Mouse (Mus musculus) embryonic facial prominence, embryonic 12.5 days (tissue): ENCODE data around the gene Fam168a. TPM values are rescaled to one million over a fixed set of nuclear protein-coding genes. Genes with fewer than 3 reads are reported as not detected.
"Not testable (repeated sequence)": the region's sequence is repeated elsewhere in the genome, so short reads cannot be mapped to it uniquely, and the experiment has no call there.

ENCODE experiments used
- ATAC-seq: fragments of 200-750 bp; cut with Nextera tagmentation; 2 replicates; pipeline ENCODE4 v1.8.0; 2017; ENCODE audit not compliant: insufficient number of reproducible peaks, insufficient read depth, low FRiP score, low TSS enrichment
- H3K27ac ChIP-seq: fragments of 300-500 bp; sonication (generic); 2 replicates; pipeline ENCODE4 v1.5.1; 2016; ENCODE audit warnings: mild to moderate bottlenecking
- H3K27me3 ChIP-seq: fragments of 300-500 bp; sonication (generic); 2 replicates; pipeline ENCODE4 v1.6.1; 2016; ENCODE audit warnings: mild to moderate bottlenecking, moderate library complexity
- H3K36me3 ChIP-seq: fragments of 300-500 bp; sonication (generic); 2 replicates; pipeline ENCODE4 v1.6.1; 2016; ENCODE audit warnings: mild to moderate bottlenecking
- H3K4me1 ChIP-seq: fragments of 300-500 bp; sonication (generic); 2 replicates; pipeline ENCODE4 v1.6.1; 2016
- H3K4me2 ChIP-seq: fragments of 300-500 bp; sonication (generic); replicated peaks from 2 replicates; pipeline ENCODE4 v1.6.1; 2016; ENCODE audit warnings: mild to moderate bottlenecking, moderate library complexity
- H3K4me3 ChIP-seq: fragments of 300-500 bp; sonication (generic); 2 replicates; pipeline ENCODE4 v1.5.1; 2016; ENCODE audit warnings: mild to moderate bottlenecking
- H3K9ac ChIP-seq: fragments of 300-500 bp; sonication (generic); 2 replicates; pipeline ENCODE4 v1.6.1; 2016; ENCODE audit warnings: mild to moderate bottlenecking, moderate library complexity
- H3K9me3 ChIP-seq: fragments of 300-500 bp; sonication (generic); 2 replicates; pipeline ENCODE4 v1.6.1; 2016; ENCODE audit warnings: mild to moderate bottlenecking, moderate library complexity
- WGBS: fragments of 180-500 bp; shearing (Covaris S2); methylation state at CpG from one replicate; pipeline ENCODE4 v1.1.7; 2016; 5-methylcytosine and 5-hydroxymethylcytosine counted together
- polyA plus RNA-seq: library from polyadenylated mRNA; unstranded; fragments of >200 nt; fragmentation: Nextera tagmentation; extraction: Ambion mirVana; gene quantifications from 2 replicates; pipeline ENCODE4 v1.2.1, GENCODE M21; 2016

Fam168a gene
- polyA plus RNA-seq, 1 experiment from 2014 or later, result 51.8 TPM

- no peaks in the 10 kb centered on the region for H3K9me3 ChIP-seq
- H3K4me1 ChIP-seq, result peaks cover 8% of the 10 kb centered on the region; the same call in 1 of the 2 replicates
- 0 out of 2 replicates have a peak overlapping the region, but pooled peaks have one; percentile 36 for H3K27ac ChIP-seq
- no peak for ATAC-seq
- H3K4me3 ChIP-seq, result no peak overlapping the region
- H3K9ac ChIP-seq, result no peak overlapping the region
- no peaks in the 10 kb centered on the region for H3K27me3 ChIP-seq
- H3K4me2 ChIP-seq, result no peak overlapping the region
- no peaks in the 10 kb centered on the region; the same call in 1 of the 2 replicates for H3K36me3 ChIP-seq
- 15% methylated on average over 1 of the region's 1 CpGs for WGBS
Measured at GRCm38 (mm10) chr7:100845412-100845811, 139.0 kb downstream of the Fam168a start.

- not testable (repeated sequence) for H3K27me3 ChIP-seq, ATAC-seq, H3K27ac ChIP-seq, H3K36me3 ChIP-seq, H3K4me3 ChIP-seq, H3K4me1 ChIP-seq, H3K9ac ChIP-seq, H3K9me3 ChIP-seq, H3K4me2 ChIP-seq
- 56% methylated on average over 7 of the region's 7 CpGs for WGBS
Measured at GRCm38 (mm10) chr7:100846033-100846432, 139.6 kb downstream of the Fam168a start.

- H3K27ac ChIP-seq, result no peak overlapping the region
- no peak overlapping the region for H3K4me2 ChIP-seq
- H3K4me1 ChIP-seq, result peaks cover 14% of the 10 kb centered on the region; the same call in 1 of the 2 replicates
- no peaks in the 10 kb centered on the region; the same call in 1 of the 2 replicates for H3K36me3 ChIP-seq
- no peak overlapping the region for H3K4me3 ChIP-seq
- WGBS, result 86% methylated on average over 6 of the region's 6 CpGs
- no peak for ATAC-seq
- no peak overlapping the region for H3K9ac ChIP-seq
- H3K9me3 ChIP-seq, result no peaks in the 10 kb centered on the region
- H3K27me3 ChIP-seq, result no peaks in the 10 kb centered on the region
Measured at GRCm38 (mm10) chr7:100847131-100847530, 140.7 kb downstream of the Fam168a start.

GRCm38 (mm10) chr7:100848744-100849143 lies 142.3 kb downstream of the Fam168a start:
- Histone ChIP-seq H3K27ac (no peak overlapping the region), H3K4me2 (no peak overlapping the region), H3K4me3 (no peak overlapping the region), H3K36me3 (no peaks in the 10 kb centered on the region; the same call in 1 of the 2 replicates), H3K9ac (no peak overlapping the region), H3K9me3 (no peaks in the 10 kb centered on the region), H3K27me3 (no peaks in the 10 kb centered on the region), H3K4me1 (peaks cover 19% of the 10 kb centered on the region; the same call in 1 of the 2 replicates)
- no peak for ATAC-seq
- 31% methylated on average over 6 of the region's 6 CpGs for WGBS

GRCm38 (mm10) chr7:100849508-100849907 lies 143.1 kb downstream of the Fam168a start:
- Histone ChIP-seq H3K9me3 (no peaks in the 10 kb centered on the region), H3K4me3 (no peak overlapping the region), H3K4me1 (peaks cover 27% of the 10 kb centered on the region), H3K4me2 (no peak overlapping the region), H3K9ac (no peak overlapping the region), H3K27ac (no peak overlapping the region), H3K27me3 (no peaks in the 10 kb centered on the region), H3K36me3 (no peaks in the 10 kb centered on the region; the same call in 1 of the 2 replicates)
- no peak for ATAC-seq
- WGBS, result 87% methylated on average over 2 of the region's 2 CpGs

GRCm38 (mm10) chr7:100851481-100852356 lies 145.3 kb downstream of the Fam168a start:
- no peak for ATAC-seq
- no peaks in the 10 kb centered on the region for H3K9me3 ChIP-seq

GRCm38 (mm10) chr7:100853396-100853795 lies 147.0 kb downstream of the Fam168a start:
- 76% methylated on average over 3 of the region's 3 CpGs for WGBS
- H3K27ac ChIP-seq, result no peak overlapping the region
- ATAC-seq, result no peak
- H3K4me2 ChIP-seq, result no peak overlapping the region
- no peak overlapping the region for H3K9ac ChIP-seq
- H3K9me3 ChIP-seq, result no peaks in the 10 kb centered on the region
- peaks cover 47% of the 10 kb centered on the region for H3K4me1 ChIP-seq
- no peaks in the 10 kb centered on the region for H3K27me3 ChIP-seq
- H3K36me3 ChIP-seq, result no peaks in the 10 kb centered on the region
- no peak overlapping the region for H3K4me3 ChIP-seq

More at GRCm38 (mm10) chr7:100851481-100852356, 145.3 kb downstream of the Fam168a start:
- Histone ChIP-seq H3K9ac (no peak overlapping the region; the same call in 1 of the 2 replicates), H3K4me2 (no peak overlapping the region), H3K27me3 (no peaks in the 10 kb centered on the region), H3K27ac (no peak overlapping the region), H3K4me3 (no peak overlapping the region), H3K4me1 (peaks cover 35% of the 10 kb centered on the region), H3K36me3 (no peaks in the 10 kb centered on the region; the same call in 1 of the 2 replicates)
- 71% methylated on average over 9 of the region's 9 CpGs for WGBS

- H3K4me2 ChIP-seq, result no peak overlapping the region
- no peak overlapping the region for H3K4me3 ChIP-seq
- peaks cover 52% of the 10 kb centered on the region for H3K4me1 ChIP-seq
- H3K27ac ChIP-seq, result no peak overlapping the region
- H3K9me3 ChIP-seq, result no peaks in the 10 kb centered on the region
- no peaks in the 10 kb centered on the region for H3K36me3 ChIP-seq
- H3K9ac ChIP-seq, result no peak overlapping the region
- WGBS, result 38% methylated on average over 6 of the region's 6 CpGs
- ATAC-seq, result no peak
- no peaks in the 10 kb centered on the region for H3K27me3 ChIP-seq
Measured at GRCm38 (mm10) chr7:100854137-100854814, 147.8 kb downstream of the Fam168a start.

GRCm38 (mm10) chr7:100854861-100855260 lies 148.4 kb downstream of the Fam168a start:
- Histone ChIP-seq H3K27ac (no peak overlapping the region), H3K27me3 (no peaks in the 10 kb centered on the region), H3K9me3 (no peaks in the 10 kb centered on the region), H3K4me3 (no peak overlapping the region), H3K4me1 (peaks cover 52% of the 10 kb centered on the region), H3K4me2 (no peak overlapping the region), H3K36me3 (no peaks in the 10 kb centered on the region), H3K9ac (no peak overlapping the region)
- no peak for ATAC-seq
- 56% methylated on average over 5 of the region's 5 CpGs for WGBS

- H3K27me3 ChIP-seq, result no peaks in the 10 kb centered on the region
- H3K9ac ChIP-seq, result no peak overlapping the region
- no peak for ATAC-seq
- H3K4me3 ChIP-seq, result no peak overlapping the region
- no peak overlapping the region for H3K4me2 ChIP-seq
- H3K9me3 ChIP-seq, result no peaks in the 10 kb centered on the region
- 49% methylated on average over 4 of the region's 4 CpGs for WGBS
- no peak overlapping the region for H3K27ac ChIP-seq
- no peaks in the 10 kb centered on the region for H3K36me3 ChIP-seq
- H3K4me1 ChIP-seq, result peaks cover 53% of the 10 kb centered on the region
Measured at GRCm38 (mm10) chr7:100855300-100855699, 148.9 kb downstream of the Fam168a start.

GRCm38 (mm10) chr7:100855795-100856573 lies 149.5 kb downstream of the Fam168a start:
- no peak for ATAC-seq
- Histone ChIP-seq H3K36me3 (no peaks in the 10 kb centered on the region), H3K27me3 (no peaks in the 10 kb centered on the region), H3K27ac (no peak overlapping the region), H3K4me2 (no peak overlapping the region), H3K4me1 (peaks cover 55% of the 10 kb centered on the region), H3K9ac (no peak overlapping the region), H3K4me3 (no peak overlapping the region), H3K9me3 (no peaks in the 10 kb centered on the region)
- WGBS, result 53% methylated on average over 5 of the region's 5 CpGs
